Mouse (Mus musculus) cortical plate, adult 2 months (tissue): ENCODE measurements around the gene Msl1. TPM values are rescaled to one million over a fixed set of nuclear protein-coding genes. Genes with fewer than 3 reads are reported as not detected.
A peak's percentile ranks its signal among the peaks of the same experiment; 100 is the strongest.

Experiments
- H3K27ac ChIP-seq: fragments of 200-500 bp; 2 replicates; pipeline ENCODE4 v1.5.1; 2012; ENCODE audit warnings: low read length, control low read depth, inconsistent platforms; ENCODE audit not compliant: insufficient read depth
- H3K4me1 ChIP-seq: fragments of 200-500 bp; 2 replicates; pipeline ENCODE4 v1.6.1; 2011; ENCODE audit warnings: low read length; ENCODE audit not compliant: control insufficient read depth, insufficient read depth
- H3K4me3 ChIP-seq: fragments of 200-500 bp; 2 replicates; pipeline ENCODE4 v1.5.1; 2011; ENCODE audit warnings: mild to moderate bottlenecking, low read length, control low read depth; ENCODE audit not compliant: insufficient read depth
- CTCF ChIP-seq: fragments of 200-500 bp; IDR thresholded peaks from 2 replicates; pipeline ENCODE4 v1.5.1; 2011; ENCODE audit warnings: mild to moderate bottlenecking, control low read depth, low read length; ENCODE audit not compliant: insufficient read depth; ENCODE audit errors: extremely low read depth
- POLR2A ChIP-seq: fragments of 200-500 bp; IDR thresholded peaks from 2 replicates; pipeline ENCODE4 v1.6.1; 2011; ENCODE audit warnings: mild to moderate bottlenecking, low read length, control low read depth; ENCODE audit not compliant: insufficient read depth; ENCODE audit errors: extremely low read depth
- polyA plus RNA-seq: library from polyadenylated mRNA; depleted of rRNA; stranded (reverse); fragments of >200 nt; gene quantifications from 2 replicates; pipeline ENCODE4 v1.2.3, GENCODE M21; 2012

Msl1 gene
- polyA plus RNA-seq, 1 experiment, result 119 TPM

GRCm38 (mm10) chr11:98769007-98769954, 26.0 kb upstream of the Msl1 start:
- peak overlapping the region; percentile 85; the same call in 1 of the 2 replicates for H3K27ac ChIP-seq
- H3K4me1 ChIP-seq, result no peaks in the 10 kb centered on the region; the same call in 1 of the 2 replicates
- no peak overlapping the region; the same call in 1 of the 2 replicates for H3K4me3 ChIP-seq
- peak; percentile 47; the same call in 1 of the 2 replicates for TF ChIP-seq POLR2A
- TF ChIP-seq CTCF, result no peak

- H3K27ac ChIP-seq, result peak overlapping the region; percentile 57
- no peaks in the 10 kb centered on the region; the same call in 1 of the 2 replicates for H3K4me1 ChIP-seq
- H3K4me3 ChIP-seq, result peak overlapping the region; percentile 11; the same call in 1 of the 2 replicates
- TF ChIP-seq POLR2A, result no peak
- TF ChIP-seq CTCF, result no peak
Measured at GRCm38 (mm10) chr11:98770096-98770975, 25.0 kb upstream of the Msl1 start.

DNA sequence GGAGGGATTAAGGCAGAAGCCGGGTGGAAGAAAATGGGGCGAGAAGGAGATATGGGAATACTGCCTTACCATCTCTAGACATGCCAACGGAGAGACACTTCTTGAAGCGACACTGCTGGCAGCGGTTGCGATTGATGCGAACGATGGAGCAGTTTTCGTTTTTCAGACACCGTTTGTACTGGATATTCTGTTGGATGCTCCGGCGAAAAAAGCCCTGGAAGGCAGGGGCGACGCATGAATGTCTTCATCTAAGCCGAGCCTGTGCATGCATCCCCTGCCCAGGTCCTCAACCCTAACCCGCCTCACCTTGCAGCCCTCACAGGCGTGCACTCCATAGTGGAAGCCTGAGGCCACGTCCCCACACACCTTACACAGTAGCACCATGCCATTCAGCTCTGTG, 24.2 kb upstream of the Msl1 start:
- H3K4me3 ChIP-seq, result peak overlapping the region; percentile 99; the same call in 1 of the 2 replicates
- TF ChIP-seq POLR2A, result no peak; the same call in 1 of the 2 replicates
- no peak for TF ChIP-seq CTCF
- H3K27ac ChIP-seq, result no peak overlapping the region
- peaks cover 1% of the 10 kb centered on the region; the same call in 1 of the 2 replicates for H3K4me1 ChIP-seq

- peaks cover 1% of the 10 kb centered on the region; the same call in 1 of the 2 replicates for H3K4me1 ChIP-seq
- H3K4me3 ChIP-seq, result peak overlapping the region; percentile 99
- no peak for TF ChIP-seq POLR2A
- no peak for TF ChIP-seq CTCF
- H3K27ac ChIP-seq, result 0 out of 2 replicates have a peak overlapping the region, but pooled peaks have one; percentile 86
Measured at GRCm38 (mm10) chr11:98771844-98772525, 23.3 kb upstream of the Msl1 start.

GRCm38 (mm10) chr11:98772667-98773171, 22.6 kb upstream of the Msl1 start:
- H3K4me3 ChIP-seq, result peak overlapping the region; percentile 99
- H3K27ac ChIP-seq, result peak overlapping the region; percentile 86
- H3K4me1 ChIP-seq, result peaks cover 3% of the 10 kb centered on the region; the same call in 1 of the 2 replicates
- TF ChIP-seq POLR2A (0 out of 2 replicates have a peak, but pooled peaks have one; percentile 30), CTCF (no peak)

DNA sequence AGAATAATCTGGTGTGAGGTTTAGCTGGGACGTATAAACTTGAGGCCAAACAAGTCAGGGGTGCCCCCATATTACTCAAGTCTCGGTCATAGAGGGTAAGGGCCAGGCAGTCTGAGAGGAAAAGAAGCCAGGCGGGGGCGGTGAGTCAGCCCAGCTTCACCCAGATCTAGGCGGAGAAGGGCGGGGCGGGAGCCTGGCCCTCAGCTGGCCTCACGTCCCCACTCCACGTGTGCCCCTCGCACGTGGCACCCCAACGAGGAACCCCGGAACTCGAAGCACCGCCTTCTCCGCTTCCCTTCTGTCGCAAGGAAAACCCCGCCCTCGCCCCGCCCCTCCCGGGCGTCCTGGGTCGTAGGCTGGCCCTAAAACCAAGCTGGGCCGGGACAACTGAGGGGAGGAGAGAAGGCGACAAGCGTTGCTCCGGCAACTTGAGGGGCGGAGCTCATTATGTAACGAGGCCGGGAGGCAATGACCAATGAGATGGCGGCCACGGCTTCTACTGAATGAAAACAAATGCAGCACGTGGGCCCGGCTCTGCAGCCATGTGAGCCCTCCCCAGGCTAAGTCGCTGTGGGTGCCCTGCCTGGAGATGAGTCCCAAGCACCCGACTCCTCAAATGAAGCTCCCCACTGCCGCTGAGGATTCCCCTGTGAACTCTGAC, 21.6 kb upstream of the Msl1 start:
- TF ChIP-seq POLR2A (peak; percentile 85), CTCF (no peak)
- H3K4me3 ChIP-seq, result peak overlapping the region; percentile 99
- H3K27ac ChIP-seq, result peak overlapping the region; percentile 99
- H3K4me1 ChIP-seq, result peaks cover 3% of the 10 kb centered on the region; the same call in 1 of the 2 replicates

- Histone ChIP-seq H3K27ac (peak within 1 kb of the TSS; percentile 99), H3K4me3 (peak within 1 kb of the TSS; percentile 99), H3K4me1 (peaks cover 3% of the 10 kb centered on the region; the same call in 1 of the 2 replicates)
- TF ChIP-seq POLR2A (peak; percentile 99), CTCF (no peak)
Measured at GRCm38 (mm10) chr11:98774582-98775347, 20.6 kb upstream of the Msl1 start, which contains the start of gene Nr1d1. Gene Nr1d1 (minus strand): TSS chr11:98775333.
